Mouse (Mus musculus) cerebellum, adult 2 months (tissue): ENCODE results near the gene Tmem8b. TPM values are rescaled to one million over a fixed set of nuclear protein-coding genes. Genes with fewer than 3 reads are reported as not detected.

Experiments
- DNase-seq, 2 experiments: peaks; one replicate each; pipeline ENCODE4 v3.0.0; 2021
- H3K27ac ChIP-seq: fragments of 200-500 bp; 2 replicates; pipeline ENCODE4 v1.5.1; 2012; ENCODE audit warnings: low read length, control low read depth, inconsistent platforms; ENCODE audit not compliant: insufficient read depth
- H3K27me3 ChIP-seq: fragments of 200-500 bp; 2 replicates; pipeline ENCODE4 v1.6.1; 2012; ENCODE audit warnings: inconsistent platforms, mild to moderate bottlenecking, low read length, moderate library complexity; ENCODE audit not compliant: control insufficient read depth, insufficient read depth
- H3K4me1 ChIP-seq: fragments of 200-500 bp; 2 replicates; pipeline ENCODE4 v1.6.1; 2011; ENCODE audit warnings: low read length; ENCODE audit not compliant: control insufficient read depth, insufficient read depth
- H3K4me3 ChIP-seq: fragments of 200-500 bp; replicated peaks from 2 replicates; pipeline ENCODE3; 2011; ENCODE audit warnings: mild to moderate bottlenecking, low read depth, low read length, control low read depth; ENCODE audit not compliant: insufficient read depth
- CTCF ChIP-seq: fragments of 200-500 bp; IDR thresholded peaks from 2 replicates; pipeline ENCODE4 v1.5.1; 2011; ENCODE audit warnings: low read depth, mild to moderate bottlenecking, control low read depth, low read length, moderate library complexity, borderline replicate concordance; ENCODE audit not compliant: insufficient read depth
- POLR2A ChIP-seq: fragments of 200-500 bp; IDR thresholded peaks from 2 replicates; pipeline ENCODE4 v1.6.1; 2011; ENCODE audit warnings: low read length, control low read depth, borderline replicate concordance; ENCODE audit not compliant: insufficient read depth
- WGBS: fragments of 180-500 bp; shearing (Covaris S2); methylation state at CpG from one replicate; pipeline ENCODE4 v1.1.7; 2018; 5-methylcytosine and 5-hydroxymethylcytosine counted together
- polyA plus RNA-seq: library from polyadenylated mRNA; depleted of rRNA; stranded (reverse); fragments of >200 nt; gene quantifications from 2 replicates; pipeline ENCODE4 v1.2.3, GENCODE M21; 2012

Tmem8b gene
- polyA plus RNA-seq, 1 experiment = 21.2 TPM

- DNase-seq = no peak
- Histone ChIP-seq H3K4me1 (peaks cover 3% of the 10 kb centered on the region; the same call in 1 of the 2 replicates), H3K4me3 (no peak overlapping the region), H3K27ac (no peak overlapping the region), H3K27me3 (no peaks in the 10 kb centered on the region)
- WGBS = 80% methylated on average over 4 of the region's 4 CpGs
- no peak for TF ChIP-seq POLR2A
- no peak for TF ChIP-seq CTCF
Observed at GRCm38 (mm10) chr4:43652726-43653125, 16.0 kb upstream of the Tmem8b start.

GRCm38 (mm10) chr4:43653161-43654015, 15.4 kb upstream of the Tmem8b start, which contains the start of gene Spag8:
TSS of gene Spag8 (minus strand) at chr4:43653594.
- peaks cover 3% of the 10 kb centered on the region; the same call in 1 of the 2 replicates for H3K4me1 ChIP-seq
- DNase-seq = peak; percentile 10 to 19
- H3K27ac ChIP-seq = no peak within 1 kb of the TSS
- no peak within 1 kb of the TSS for H3K4me3 ChIP-seq
- H3K27me3 ChIP-seq = no peaks in the 10 kb centered on the region
- TF ChIP-seq CTCF (no peak), POLR2A (no peak)
- WGBS = 21% methylated on average over 24 of the region's 24 CpGs

GRCm38 (mm10) chr4:43655656-43656338, 13.0 kb upstream of the Tmem8b start:
- WGBS = 2% methylated on average over 34 of the region's 34 CpGs
- Histone ChIP-seq H3K4me3 (peak overlapping the region; percentile 80), H3K4me1 (peaks cover 3% of the 10 kb centered on the region; the same call in 1 of the 2 replicates), H3K27me3 (no peaks in the 10 kb centered on the region), H3K27ac (peak overlapping the region; percentile 86)
- TF ChIP-seq POLR2A (no peak), CTCF (no peak)
- DNase-seq = peak in 1 of 2 experiments; percentile 46

GRCm38 (mm10) chr4:43656339-43657109, 12.2 kb upstream of the Tmem8b start, which contains the start of gene Hint2:
TSS of gene Hint2 (minus strand) at chr4:43656466.
- Histone ChIP-seq H3K27ac (peak within 1 kb of the TSS; percentile 86), H3K4me1 (peaks cover 3% of the 10 kb centered on the region; the same call in 1 of the 2 replicates), H3K4me3 (peak within 1 kb of the TSS; percentile 80), H3K27me3 (no peaks in the 10 kb centered on the region)
- TF ChIP-seq CTCF (no peak), POLR2A (peak; percentile 94)
- WGBS = under 1% methylated on average over 34 of the region's 34 CpGs
- peak; percentile 96 to 100 for DNase-seq

- WGBS = 48% methylated on average over 4 of the region's 4 CpGs
- H3K4me3 ChIP-seq = peak overlapping the region; percentile 43
- peak overlapping the region; percentile 38; the same call in 1 of the 2 replicates for H3K27ac ChIP-seq
- DNase-seq = peak in 1 of 2 experiments; percentile 35
- peaks cover 3% of the 10 kb centered on the region; the same call in 1 of the 2 replicates for H3K4me1 ChIP-seq
- no peaks in the 10 kb centered on the region for H3K27me3 ChIP-seq
- TF ChIP-seq POLR2A = no peak
- TF ChIP-seq CTCF = no peak
Observed at GRCm38 (mm10) chr4:43657146-43657545, 11.6 kb upstream of the Tmem8b start.

- 25% methylated on average over 4 of the region's 4 CpGs for WGBS
- Histone ChIP-seq H3K4me1 (peaks cover 8% of the 10 kb centered on the region), H3K27ac (no peak overlapping the region), H3K27me3 (no peaks in the 10 kb centered on the region), H3K4me3 (no peak overlapping the region)
- DNase-seq = no peak
- TF ChIP-seq POLR2A (no peak), CTCF (peak; percentile 32; the same call in 1 of the 2 replicates)
Observed at GRCm38 (mm10) chr4:43666412-43666811, 2.4 kb upstream of the Tmem8b start.

- peak in 1 of 2 experiments; percentile 78 for DNase-seq
- H3K4me1 ChIP-seq = peaks cover 15% of the 10 kb centered on the region
- 0 out of 2 replicates have a peak overlapping the region, but pooled peaks have one; percentile 22 for H3K27ac ChIP-seq
- TF ChIP-seq POLR2A = no peak
- TF ChIP-seq CTCF = no peak
- peak overlapping the region; percentile 88 for H3K4me3 ChIP-seq
- under 1% methylated on average over 24 of the region's 25 CpGs for WGBS
- H3K27me3 ChIP-seq = no peaks in the 10 kb centered on the region
Observed at GRCm38 (mm10) chr4:43669428-43669794, 640 bp downstream of the Tmem8b start.
